Mouse (Mus musculus) forebrain, embryonic 15.5 days (tissue): Measurements from ENCODE around the gene Peak1. TPM values are rescaled to one million over a fixed set of nuclear protein-coding genes. Genes with fewer than 3 reads are reported as not detected.
A peak's percentile ranks its signal among the peaks of the same experiment; 100 is the strongest.
"Not testable (repeated sequence)": the region's sequence is repeated elsewhere in the genome, so short reads cannot be mapped to it uniquely, and the experiment has no call there.

Experiments used
- ATAC-seq: fragments of 200-750 bp; cut with Nextera tagmentation; replicated peaks from 2 replicates; pipeline ENCODE4 v1.8.0; 2017; ENCODE audit warnings: mild to moderate bottlenecking, moderate TSS enrichment, moderate library complexity
- H3K27ac ChIP-seq: fragments of 300-500 bp; sonication (generic); replicated peaks from 2 replicates; pipeline ENCODE4 v1.5.1; 2015; ENCODE audit warnings: mild to moderate bottlenecking, inconsistent platforms
- H3K27me3 ChIP-seq: fragments of 300-500 bp; sonication (generic); 2 replicates; pipeline ENCODE4 v1.6.1; 2015; ENCODE audit warnings: inconsistent platforms
- H3K36me3 ChIP-seq: fragments of 300-500 bp; sonication (generic); 2 replicates; pipeline ENCODE4 v1.6.1; 2015; ENCODE audit warnings: mild to moderate bottlenecking, inconsistent platforms
- H3K4me1 ChIP-seq: fragments of 300-500 bp; sonication (generic); 2 replicates; pipeline ENCODE4 v1.6.1; 2015; ENCODE audit warnings: inconsistent platforms
- H3K4me2 ChIP-seq: fragments of 300-500 bp; sonication (generic); replicated peaks from 2 replicates; pipeline ENCODE4 v1.6.1; 2015; ENCODE audit warnings: mild to moderate bottlenecking, inconsistent platforms
- H3K4me3 ChIP-seq: fragments of 300-500 bp; sonication (generic); 2 replicates; pipeline ENCODE4 v1.5.1; 2015; ENCODE audit warnings: mild to moderate bottlenecking, inconsistent platforms
- H3K9ac ChIP-seq: fragments of 300-500 bp; sonication (generic); replicated peaks from 2 replicates; pipeline ENCODE4 v1.6.1; 2015; ENCODE audit warnings: mild to moderate bottlenecking, inconsistent platforms
- H3K9me3 ChIP-seq: fragments of 300-500 bp; sonication (generic); 2 replicates; pipeline ENCODE4 v1.6.1; 2016; ENCODE audit warnings: inconsistent platforms
- WGBS: fragments of 180-500 bp; shearing (Covaris S2); methylation state at CpG from one replicate; pipeline ENCODE4 v1.1.7; 2015; ENCODE audit warnings: mixed read lengths; 5-methylcytosine and 5-hydroxymethylcytosine counted together
- polyA plus RNA-seq: library from polyadenylated mRNA; unstranded; fragments of >200 nt; fragmentation: Nextera tagmentation; extraction: Ambion mirVana; gene quantifications from 2 replicates; pipeline ENCODE4 v1.2.1, GENCODE M21; 2015

Gene Peak1
- polyA plus RNA-seq, 1 experiment from 2014 or later = 4.6 TPM

DNA sequence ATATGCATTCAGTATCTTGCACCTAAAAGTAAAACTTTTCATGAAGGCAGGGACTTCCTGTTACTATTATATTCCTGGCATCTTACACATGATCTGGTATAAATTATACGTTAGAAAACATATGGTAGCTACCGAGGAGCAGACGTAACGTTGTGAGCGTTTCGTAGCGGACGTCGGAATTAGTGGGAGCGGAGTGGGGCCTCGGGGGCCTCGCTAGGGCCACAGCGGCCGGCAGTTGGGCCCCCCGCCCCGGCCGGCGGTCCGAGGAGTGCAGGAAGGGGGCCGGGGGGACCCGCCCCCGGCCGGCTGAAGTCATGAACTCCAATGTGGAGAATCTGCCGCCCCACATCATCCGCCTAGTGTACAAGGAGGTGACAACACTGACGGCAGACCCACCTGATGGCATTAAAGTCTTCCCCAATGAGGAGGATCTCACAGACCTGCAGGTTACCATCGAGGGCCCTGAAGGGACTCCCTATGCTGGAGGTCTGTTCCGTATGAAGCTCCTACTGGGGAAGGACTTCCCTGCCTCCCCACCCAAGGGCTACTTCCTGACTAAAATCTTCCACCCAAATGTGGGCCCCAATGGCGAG lies 19.5 kb upstream of the Peak1 start:
- not testable (repeated sequence) for H3K27me3 ChIP-seq, H3K9ac ChIP-seq, H3K4me2 ChIP-seq, ATAC-seq, H3K4me3 ChIP-seq, H3K27ac ChIP-seq, H3K9me3 ChIP-seq, H3K36me3 ChIP-seq
- WGBS = 89% methylated on average over 29 of the region's 29 CpGs
- peaks cover 11% of the 10 kb centered on the region for H3K4me1 ChIP-seq

DNA sequence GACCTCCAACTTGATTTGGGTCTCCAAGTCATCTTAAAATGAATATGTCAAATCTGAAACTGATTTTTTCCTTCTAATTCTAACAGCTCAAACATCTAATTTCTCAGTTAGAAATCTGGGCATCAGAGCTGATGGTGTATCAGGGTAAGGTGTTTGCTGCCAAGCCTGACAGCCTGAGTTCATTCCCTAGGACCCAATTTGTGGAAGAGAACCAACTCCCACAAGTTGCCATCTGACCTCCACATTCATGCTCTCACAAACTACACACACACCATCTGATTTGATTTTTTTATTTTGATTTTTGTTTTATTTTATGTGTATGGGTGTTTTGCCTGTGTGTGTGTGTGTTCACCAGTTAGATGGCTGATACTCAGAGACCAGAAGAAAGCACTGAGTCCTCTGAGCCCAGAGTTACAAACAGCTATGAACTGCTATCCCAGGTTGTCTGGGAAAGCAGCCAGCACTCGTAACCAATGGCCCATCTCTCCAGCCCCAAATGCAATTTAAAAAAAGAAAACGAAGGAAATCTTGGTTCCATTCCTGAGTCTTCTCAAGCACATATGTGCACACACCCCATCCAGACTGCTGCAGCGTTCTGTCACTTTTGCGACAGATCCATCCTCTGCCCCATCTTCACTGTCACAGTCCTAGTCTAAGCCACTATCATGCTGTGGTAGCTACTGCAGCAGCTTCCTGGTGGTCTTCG lies 18.1 kb upstream of the Peak1 start:
- 70% methylated on average over 5 of the region's 5 CpGs for WGBS

DNA sequence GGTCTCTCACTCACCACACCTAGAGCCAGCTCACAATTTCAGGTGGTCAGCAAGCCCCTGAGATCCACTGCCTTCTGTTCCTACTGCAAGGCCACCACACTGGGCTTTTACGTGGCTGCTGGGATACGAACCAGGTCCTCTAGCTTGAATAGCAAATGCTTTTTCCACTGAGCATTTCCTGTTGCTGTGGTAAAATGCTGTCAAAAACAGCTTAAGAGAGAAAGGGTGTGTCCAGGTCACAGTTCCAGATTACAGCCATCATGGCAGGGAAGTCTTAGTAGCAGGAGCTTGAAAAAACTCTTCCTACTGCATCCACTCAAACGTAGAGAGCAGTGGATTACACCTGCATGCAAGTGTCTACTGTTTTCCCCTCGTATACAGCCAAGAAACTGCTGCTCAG lies 7.0 kb upstream of the Peak1 start:
- H3K4me1 ChIP-seq = peaks cover 26% of the 10 kb centered on the region
- no peak overlapping the region for H3K4me3 ChIP-seq
- no peak overlapping the region for H3K4me2 ChIP-seq
- no peaks in the 10 kb centered on the region for H3K9me3 ChIP-seq
- WGBS = 94% methylated on average over 4 of the region's 4 CpGs
- ATAC-seq = no peak
- H3K36me3 ChIP-seq = no peaks in the 10 kb centered on the region
- H3K9ac ChIP-seq = no peak overlapping the region
- no peaks in the 10 kb centered on the region for H3K27me3 ChIP-seq
- H3K27ac ChIP-seq = no peak overlapping the region

More for the DNA sequence above, 18.1 kb upstream of the Peak1 start:
- no peak overlapping the region for H3K4me2 ChIP-seq
- no peak overlapping the region for H3K9ac ChIP-seq
- H3K27ac ChIP-seq = peak overlapping the region; percentile 68
- H3K27me3 ChIP-seq = no peaks in the 10 kb centered on the region
- no peaks in the 10 kb centered on the region for H3K9me3 ChIP-seq
- H3K36me3 ChIP-seq = no peaks in the 10 kb centered on the region
- H3K4me3 ChIP-seq = no peak overlapping the region
- no peak for ATAC-seq
- H3K4me1 ChIP-seq = peaks cover 11% of the 10 kb centered on the region

DNA sequence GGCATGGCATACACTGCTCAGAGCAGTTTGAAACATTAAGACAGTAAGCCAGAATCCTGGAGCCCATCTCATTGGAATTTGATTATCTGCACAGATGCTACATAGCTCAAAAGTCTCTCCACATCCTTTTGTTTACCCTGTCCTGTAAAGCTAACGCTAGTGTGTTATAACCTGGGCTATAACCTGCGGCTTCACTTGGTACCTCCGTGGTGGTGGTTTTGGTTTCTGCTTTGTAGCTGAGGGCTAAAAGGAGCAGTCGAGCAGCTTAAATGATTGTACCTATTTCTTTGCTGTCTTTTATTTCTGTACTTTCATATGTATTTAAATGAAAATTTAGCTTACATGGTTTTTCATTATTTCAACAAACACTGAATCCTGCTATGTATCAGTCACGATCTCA lies 4.1 kb upstream of the Peak1 start:
- Histone ChIP-seq H3K9ac (no peak overlapping the region), H3K36me3 (no peaks in the 10 kb centered on the region), H3K27ac (no peak overlapping the region), H3K27me3 (no peaks in the 10 kb centered on the region), H3K9me3 (no peaks in the 10 kb centered on the region), H3K4me2 (no peak overlapping the region), H3K4me3 (no peak overlapping the region), H3K4me1 (peaks cover 38% of the 10 kb centered on the region)
- no peak for ATAC-seq
- WGBS = 83% methylated on average over 5 of the region's 5 CpGs

DNA sequence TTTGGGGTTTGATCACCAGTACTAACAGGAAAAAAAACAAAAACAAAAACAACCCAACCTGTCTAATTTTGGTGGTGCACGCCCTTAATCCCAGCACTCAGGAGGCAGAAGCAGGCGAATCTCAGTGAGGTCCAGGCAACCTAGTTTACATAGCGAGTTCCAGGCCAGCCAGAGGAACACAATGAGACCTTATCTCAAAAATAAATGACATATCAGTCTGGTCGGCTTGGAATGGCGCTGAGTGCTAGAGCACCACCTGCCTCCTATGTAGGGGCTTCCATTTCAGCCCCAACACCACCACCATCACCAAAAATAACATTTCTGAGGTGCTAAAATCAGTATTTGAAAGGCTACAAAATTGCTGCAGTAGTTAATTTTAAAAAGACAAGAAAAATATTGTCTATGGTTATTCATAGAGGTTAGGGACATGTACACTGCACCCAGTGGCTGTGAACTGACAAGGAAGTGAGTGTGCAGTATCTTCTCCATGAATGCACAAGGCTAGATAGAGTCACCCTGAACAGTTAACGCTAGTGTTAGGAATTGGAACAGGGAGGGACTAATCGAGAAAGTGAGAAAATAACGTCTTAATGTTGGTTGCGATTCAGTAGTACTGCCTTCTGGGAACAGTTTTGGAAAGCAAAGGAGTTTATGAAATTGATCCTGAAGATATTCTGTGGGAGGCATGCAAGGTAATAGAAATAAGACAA lies 3.2 kb upstream of the Peak1 start:
- Histone ChIP-seq H3K4me3 (no peak overlapping the region), H3K4me1 (peaks cover 44% of the 10 kb centered on the region), H3K27me3 (no peaks in the 10 kb centered on the region), H3K9me3 (no peaks in the 10 kb centered on the region), H3K4me2 (no peak overlapping the region), H3K36me3 (no peaks in the 10 kb centered on the region), H3K27ac (no peak overlapping the region), H3K9ac (no peak overlapping the region)
- no peak for ATAC-seq
- WGBS = 85% methylated on average over 9 of the region's 9 CpGs

DNA sequence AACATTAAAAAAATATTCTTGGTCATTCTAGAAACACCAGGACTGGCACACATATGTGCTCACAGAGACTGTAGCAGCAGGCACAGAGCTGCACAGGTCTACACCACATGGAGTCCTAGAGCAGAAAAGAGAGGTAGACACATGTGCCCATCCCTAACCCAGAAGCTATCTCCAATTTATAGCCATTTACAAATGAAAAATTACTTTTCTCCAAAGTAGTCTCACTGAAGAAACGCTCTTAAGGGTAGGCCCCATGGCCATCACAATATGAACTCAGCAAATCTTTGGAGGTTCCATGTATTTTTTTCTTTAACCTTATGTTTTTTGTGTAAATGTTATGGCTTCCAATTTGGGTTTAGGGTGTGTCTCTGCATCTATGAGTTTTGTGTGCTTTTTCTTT lies 2.4 kb upstream of the Peak1 start:
- no peak overlapping the region for H3K4me3 ChIP-seq
- ATAC-seq = no peak
- no peak overlapping the region for H3K27ac ChIP-seq
- no peaks in the 10 kb centered on the region for H3K9me3 ChIP-seq
- H3K36me3 ChIP-seq = no peaks in the 10 kb centered on the region
- 98% methylated on average over 1 of the region's 1 CpGs for WGBS
- peaks cover 47% of the 10 kb centered on the region for H3K4me1 ChIP-seq
- no peak overlapping the region for H3K4me2 ChIP-seq
- no peaks in the 10 kb centered on the region for H3K27me3 ChIP-seq
- no peak overlapping the region for H3K9ac ChIP-seq

DNA sequence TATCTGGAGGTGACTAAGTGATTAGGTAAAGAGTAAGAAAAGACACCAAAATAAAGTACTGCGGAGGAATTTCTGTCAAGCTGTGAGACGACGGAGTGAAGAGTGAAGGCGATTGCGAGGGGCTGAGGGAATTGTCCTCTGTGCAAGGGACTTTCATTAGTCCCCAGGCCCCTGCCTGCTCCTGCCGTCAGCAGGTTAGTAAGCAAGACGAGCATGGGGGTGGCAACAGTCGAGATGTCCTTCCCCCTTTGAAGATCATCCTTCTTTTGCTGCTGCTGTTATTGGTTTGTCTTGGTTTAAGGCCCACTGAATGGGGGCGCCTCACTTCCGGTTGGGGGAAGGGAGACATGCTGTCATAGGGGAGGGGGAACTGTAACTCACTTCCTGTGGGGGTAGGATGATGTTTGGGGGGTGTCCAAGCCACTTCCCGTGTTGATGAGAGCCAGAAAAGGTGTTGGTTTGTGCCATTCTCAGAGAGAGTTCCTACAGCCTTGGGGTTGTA lies 922 bp upstream of the Peak1 start:
- under 1% methylated on average over 11 of the region's 11 CpGs for WGBS
- Histone ChIP-seq H3K36me3 (no peaks in the 10 kb centered on the region), H3K27ac (peak overlapping the region; percentile 96), H3K4me3 (peak overlapping the region; percentile 78), H3K9me3 (no peaks in the 10 kb centered on the region), H3K27me3 (no peaks in the 10 kb centered on the region), H3K4me1 (peaks cover 47% of the 10 kb centered on the region), H3K4me2 (peak overlapping the region; percentile 88), H3K9ac (peak overlapping the region; percentile 70)
- peak; percentile 51 for ATAC-seq

DNA sequence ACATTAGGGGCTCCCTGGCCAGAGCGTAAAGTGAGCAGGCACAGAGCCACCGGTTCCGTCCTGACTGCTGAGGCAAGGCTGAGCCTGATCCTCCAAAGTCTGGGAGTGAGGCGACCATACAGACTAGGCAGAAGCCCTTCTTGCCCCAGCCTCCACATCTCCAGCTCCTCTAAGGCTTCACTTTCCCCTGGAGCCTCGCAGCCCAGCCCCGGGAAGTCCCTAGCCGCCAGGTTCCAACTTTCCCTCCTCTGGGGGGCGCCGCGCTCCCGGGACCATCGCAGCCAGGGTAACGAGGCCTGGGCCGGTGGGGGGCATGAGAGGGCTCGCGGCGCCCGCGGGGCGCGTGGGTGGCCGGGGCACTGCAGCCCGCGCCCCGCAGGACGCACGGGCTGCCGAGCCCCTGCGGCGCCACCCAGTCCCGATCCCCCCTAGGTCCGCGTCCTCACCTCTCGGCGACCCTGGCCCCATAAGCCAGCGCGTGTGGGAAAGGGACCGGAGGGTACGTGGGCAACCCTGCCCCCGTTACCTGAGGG lies 386 bp downstream of the Peak1 start:
- H3K4me3 ChIP-seq = peak overlapping the region; percentile 78
- peak overlapping the region; percentile 68 for H3K9ac ChIP-seq
- peak overlapping the region; percentile 96 for H3K27ac ChIP-seq
- ATAC-seq = no peak; the same call in none of the 2 replicates
- H3K36me3 ChIP-seq = no peaks in the 10 kb centered on the region
- peak overlapping the region; percentile 88 for H3K4me2 ChIP-seq
- peaks cover 43% of the 10 kb centered on the region for H3K4me1 ChIP-seq
- no peaks in the 10 kb centered on the region for H3K27me3 ChIP-seq
- H3K9me3 ChIP-seq = no peaks in the 10 kb centered on the region
- 2% methylated on average over 36 of the region's 40 CpGs for WGBS

DNA sequence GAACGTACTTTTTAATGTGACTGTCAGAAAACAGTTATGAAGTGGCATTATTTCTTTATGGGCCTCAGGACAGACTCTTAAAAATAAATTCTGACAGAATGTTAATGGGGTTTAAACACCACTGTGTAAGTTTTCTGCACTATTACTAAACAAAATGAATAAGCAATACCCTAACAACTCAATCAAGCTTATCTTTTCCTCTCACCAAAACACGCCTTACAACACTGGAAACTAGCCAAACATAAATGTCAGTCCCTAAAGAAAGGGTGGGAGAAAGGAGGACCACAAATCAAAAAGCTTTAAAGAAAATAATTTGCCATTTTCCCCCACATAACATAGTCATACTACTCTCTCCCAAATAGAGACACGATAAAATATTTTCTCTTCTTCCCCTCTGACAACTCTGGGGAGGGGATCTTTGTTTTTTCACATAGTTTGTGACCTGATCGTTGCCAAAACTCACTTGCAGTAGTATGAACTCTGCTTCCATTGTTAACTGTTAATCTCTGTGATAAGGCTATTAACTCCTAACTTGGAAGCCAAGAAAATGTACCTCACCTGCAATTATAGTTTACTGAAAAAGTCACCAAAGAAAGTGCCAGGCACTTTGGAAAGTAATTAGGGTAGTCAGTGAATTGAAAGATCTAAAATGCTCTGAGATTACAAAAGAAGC lies 1.8 kb downstream of the Peak1 start:
- H3K9me3 ChIP-seq = no peaks in the 10 kb centered on the region
- 53% methylated on average over 4 of the region's 4 CpGs for WGBS
- no peak overlapping the region for H3K4me2 ChIP-seq
- no peak for ATAC-seq
- no peak overlapping the region for H3K4me3 ChIP-seq
- no peak overlapping the region for H3K27ac ChIP-seq
- H3K9ac ChIP-seq = no peak overlapping the region
- H3K4me1 ChIP-seq = peaks cover 30% of the 10 kb centered on the region
- H3K27me3 ChIP-seq = no peaks in the 10 kb centered on the region
- no peaks in the 10 kb centered on the region for H3K36me3 ChIP-seq

DNA sequence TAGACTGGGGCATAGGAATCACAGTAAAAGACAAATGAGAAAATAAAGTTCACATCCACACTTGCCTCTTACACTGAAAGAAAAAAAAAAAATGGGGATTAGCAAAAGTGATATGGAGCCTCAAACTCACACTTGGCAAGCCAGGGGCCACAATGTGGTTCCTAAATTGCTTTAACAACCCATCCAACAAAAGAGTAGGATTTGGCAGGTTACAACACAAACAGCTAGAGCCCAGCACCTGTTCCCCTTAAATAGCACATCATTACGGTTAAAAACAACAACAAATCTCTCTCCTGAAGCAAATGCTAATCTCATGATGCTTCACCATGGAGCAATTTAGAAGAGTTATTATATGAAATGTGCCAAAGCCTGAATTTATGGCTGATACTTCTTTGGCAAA lies 2.5 kb downstream of the Peak1 start:
- H3K36me3 ChIP-seq = no peaks in the 10 kb centered on the region
- no peak overlapping the region for H3K4me2 ChIP-seq
- H3K27ac ChIP-seq = no peak overlapping the region
- no peaks in the 10 kb centered on the region for H3K27me3 ChIP-seq
- no peak for ATAC-seq
- no peak overlapping the region for H3K9ac ChIP-seq
- H3K4me1 ChIP-seq = peaks cover 25% of the 10 kb centered on the region
- H3K9me3 ChIP-seq = no peaks in the 10 kb centered on the region
- 67% methylated on average over 1 of the region's 1 CpGs for WGBS
- no peak overlapping the region for H3K4me3 ChIP-seq

DNA sequence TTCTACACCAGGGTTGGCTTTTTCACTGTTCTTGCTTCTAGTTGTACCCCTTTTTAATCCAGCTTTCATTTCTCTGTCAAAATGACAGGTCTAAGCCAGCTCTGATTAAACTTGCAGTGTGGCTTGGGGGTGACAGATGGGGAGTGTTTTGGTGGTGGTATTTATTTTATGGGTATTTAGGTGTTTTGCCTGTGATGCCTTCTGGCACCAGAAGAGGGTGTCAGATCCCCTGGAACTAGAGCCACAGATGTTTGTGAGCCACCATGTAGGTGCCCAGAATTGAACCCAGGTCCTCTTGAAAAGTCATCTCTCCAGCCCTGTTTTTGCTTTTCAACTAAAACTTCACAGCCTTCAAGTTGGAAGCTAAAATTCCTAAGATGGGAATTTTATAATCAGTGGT lies 3.5 kb downstream of the Peak1 start:
- Histone ChIP-seq H3K9me3 (no peaks in the 10 kb centered on the region), H3K9ac (no peak overlapping the region), H3K27me3 (no peaks in the 10 kb centered on the region), H3K4me3 (no peak overlapping the region), H3K4me1 (peaks cover 15% of the 10 kb centered on the region), H3K27ac (no peak overlapping the region), H3K36me3 (no peaks in the 10 kb centered on the region), H3K4me2 (no peak overlapping the region)
- ATAC-seq = no peak

DNA sequence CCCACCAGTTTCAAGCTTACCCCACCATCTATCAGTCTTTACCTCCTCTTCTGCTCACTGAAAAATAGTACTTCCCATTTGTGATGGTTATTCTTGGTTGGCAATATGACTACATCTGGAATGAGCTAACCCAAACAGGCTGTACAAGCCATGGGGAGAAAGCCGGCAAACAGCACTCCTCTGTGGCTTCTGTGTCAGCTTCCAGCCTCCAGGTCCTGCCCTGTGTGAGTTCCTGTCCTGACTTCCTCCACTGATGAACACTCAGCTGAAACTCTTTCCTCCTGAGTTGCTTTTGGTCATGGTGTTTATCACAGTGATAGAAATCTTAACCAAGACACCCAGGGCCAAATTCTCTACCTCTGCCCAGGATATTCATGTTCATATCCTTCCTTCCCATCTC lies 5.2 kb downstream of the Peak1 start:
- ATAC-seq = no peak
- 81% methylated on average over 1 of the region's 1 CpGs for WGBS
- Histone ChIP-seq H3K4me3 (no peak overlapping the region), H3K4me2 (no peak overlapping the region), H3K27ac (no peak overlapping the region), H3K9me3 (no peaks in the 10 kb centered on the region), H3K9ac (no peak overlapping the region), H3K4me1 (peaks cover 14% of the 10 kb centered on the region), H3K36me3 (no peaks in the 10 kb centered on the region), H3K27me3 (no peaks in the 10 kb centered on the region)
